Mouse (Mus musculus) splenic B cell, adult 2 months (primary cell): Measurements from ENCODE around the gene Eci1.
A peak's percentile ranks its signal among the peaks of the same experiment; 100 is the strongest.

Experiments
- DNase-seq: peaks from one replicate; pipeline ENCODE4 v3.0.0-alpha.2; 2011; ENCODE audit warnings: low read depth, low spot score
- H3K27me3 ChIP-seq: 2 replicates; pipeline ENCODE4 v1.6.1; 2012; ENCODE audit warnings: mild to moderate bottlenecking, low read length, moderate library complexity, mixed read lengths; ENCODE audit not compliant: control insufficient read depth, poor library complexity, insufficient read depth, severe bottlenecking
- H3K36me3 ChIP-seq: 2 replicates; pipeline ENCODE4 v1.6.1; 2012; ENCODE audit warnings: mild to moderate bottlenecking, low read length, moderate library complexity, mixed read lengths; ENCODE audit not compliant: control insufficient read depth, poor library complexity, insufficient read depth, severe bottlenecking

The Eci1 gene

GRCm38 (mm10) chr17:24473612-24474275 lies 47.3 kb downstream of the Eci1 start, which contains the start of gene Bricd5:
TSS of gene Bricd5 (plus strand) at chr17:24473884.
- H3K36me3 ChIP-seq, result peaks cover 8% of the 10 kb centered on the region
- DNase-seq, result no peak
- no peaks in the 10 kb centered on the region for H3K27me3 ChIP-seq

- Histone ChIP-seq H3K36me3 (peaks cover 8% of the 10 kb centered on the region), H3K27me3 (no peaks in the 10 kb centered on the region)
- DNase-seq, result no peak
Observed at GRCm38 (mm10) chr17:24474557-24474956, 48.1 kb downstream of the Eci1 start.

GRCm38 (mm10) chr17:24475586-24475985 lies 49.1 kb downstream of the Eci1 start:
- no peak for DNase-seq
- Histone ChIP-seq H3K27me3 (no peaks in the 10 kb centered on the region), H3K36me3 (peaks cover 8% of the 10 kb centered on the region)

- no peak for DNase-seq
- H3K36me3 ChIP-seq, result peaks cover 8% of the 10 kb centered on the region
- no peaks in the 10 kb centered on the region for H3K27me3 ChIP-seq
Observed at GRCm38 (mm10) chr17:24476022-24476776, 49.8 kb downstream of the Eci1 start.

- H3K36me3 ChIP-seq, result peaks cover 8% of the 10 kb centered on the region
- H3K27me3 ChIP-seq, result no peaks in the 10 kb centered on the region; the same call in 1 of the 2 replicates
- DNase-seq, result no peak
Observed at GRCm38 (mm10) chr17:24477053-24477984, 50.9 kb downstream of the Eci1 start.

GRCm38 (mm10) chr17:24477985-24478600 lies 51.7 kb downstream of the Eci1 start:
- Histone ChIP-seq H3K36me3 (peaks cover 8% of the 10 kb centered on the region), H3K27me3 (no peaks in the 10 kb centered on the region; the same call in 1 of the 2 replicates)
- DNase-seq, result no peak

GRCm38 (mm10) chr17:24478663-24479380 lies 52.4 kb downstream of the Eci1 start, which contains the start of gene Mlst8:
TSS of gene Mlst8 (minus strand) at chr17:24479078.
- peaks cover 8% of the 10 kb centered on the region for H3K36me3 ChIP-seq
- DNase-seq, result peak; percentile 97
- no peaks in the 10 kb centered on the region; the same call in 1 of the 2 replicates for H3K27me3 ChIP-seq

- H3K27me3 ChIP-seq, result no peaks in the 10 kb centered on the region; the same call in 1 of the 2 replicates
- no peak for DNase-seq
- H3K36me3 ChIP-seq, result peaks cover 8% of the 10 kb centered on the region
Observed at GRCm38 (mm10) chr17:24479431-24479830, 53.0 kb downstream of the Eci1 start.

- H3K36me3 ChIP-seq, result peaks cover 8% of the 10 kb centered on the region
- DNase-seq, result no peak
- no peaks in the 10 kb centered on the region; the same call in 1 of the 2 replicates for H3K27me3 ChIP-seq
Observed at GRCm38 (mm10) chr17:24480201-24480826, 53.9 kb downstream of the Eci1 start.

- H3K27me3 ChIP-seq, result no peaks in the 10 kb centered on the region; the same call in 1 of the 2 replicates
- H3K36me3 ChIP-seq, result peaks cover 3% of the 10 kb centered on the region; the same call in 1 of the 2 replicates
- no peak for DNase-seq
Observed at GRCm38 (mm10) chr17:24481027-24481815, 54.8 kb downstream of the Eci1 start.

- Histone ChIP-seq H3K36me3 (no peaks in the 10 kb centered on the region), H3K27me3 (peaks cover 2% of the 10 kb centered on the region; the same call in 1 of the 2 replicates)
- no peak for DNase-seq
Observed at GRCm38 (mm10) chr17:24483495-24483894, 57.1 kb downstream of the Eci1 start.

GRCm38 (mm10) chr17:24485090-24485860 lies 58.8 kb downstream of the Eci1 start:
- H3K27me3 ChIP-seq, result peaks cover 2% of the 10 kb centered on the region; the same call in 1 of the 2 replicates
- no peak for DNase-seq
- H3K36me3 ChIP-seq, result no peaks in the 10 kb centered on the region
